Mouse (Mus musculus): ENCODE data around the gene Eif2b1.
A peak's percentile ranks its signal among the peaks of the same experiment; 100 is the strongest.

- TF ChIP-seq POLR2A (IDR thresholded peaks at IDR 0.05; ENCODE audit: extremely low read depth, insufficient read depth, low read length) (peak; percentile 28; the same call in 1 of the 2 replicates), CTCF (IDR thresholded peaks at IDR 0.05; ENCODE audit: extremely low read depth, insufficient read depth, low read length) (no peak)
Observed at GRCm38 (mm10) chr5:124530655-124531582, 48.0 kb downstream of the Eif2b1 start, which contains the start of gene Rilpl1.

All from cortical plate, adult 2 months (tissue).